Mouse (Mus musculus) cortical plate, adult 2 months (tissue): ENCODE results near the gene Tnfaip2. TPM values are rescaled to one million over a fixed set of nuclear protein-coding genes. Genes with fewer than 3 reads are reported as not detected.

Experiments used
- H3K27ac ChIP-seq: fragments of 200-500 bp; 2 replicates; pipeline ENCODE4 v1.5.1; 2012; ENCODE audit warnings: low read length, control low read depth, inconsistent platforms; ENCODE audit not compliant: insufficient read depth
- H3K4me1 ChIP-seq: fragments of 200-500 bp; 2 replicates; pipeline ENCODE4 v1.6.1; 2011; ENCODE audit warnings: low read length; ENCODE audit not compliant: control insufficient read depth, insufficient read depth
- H3K4me3 ChIP-seq: fragments of 200-500 bp; 2 replicates; pipeline ENCODE4 v1.5.1; 2011; ENCODE audit warnings: mild to moderate bottlenecking, low read length, control low read depth; ENCODE audit not compliant: insufficient read depth
- CTCF ChIP-seq: fragments of 200-500 bp; IDR thresholded peaks from 2 replicates; pipeline ENCODE4 v1.5.1; 2011; ENCODE audit warnings: mild to moderate bottlenecking, control low read depth, low read length; ENCODE audit not compliant: insufficient read depth; ENCODE audit errors: extremely low read depth
- POLR2A ChIP-seq: fragments of 200-500 bp; IDR thresholded peaks from 2 replicates; pipeline ENCODE4 v1.6.1; 2011; ENCODE audit warnings: mild to moderate bottlenecking, low read length, control low read depth; ENCODE audit not compliant: insufficient read depth; ENCODE audit errors: extremely low read depth
- polyA plus RNA-seq: library from polyadenylated mRNA; depleted of rRNA; stranded (reverse); fragments of >200 nt; gene quantifications from 2 replicates; pipeline ENCODE4 v1.2.3, GENCODE M21; 2012

Tnfaip2 gene
- polyA plus RNA-seq, 1 experiment = 0.79 TPM

- Histone ChIP-seq H3K27ac (no peak overlapping the region), H3K4me3 (no peak overlapping the region), H3K4me1 (peaks cover 2% of the 10 kb centered on the region; the same call in 1 of the 2 replicates)
- TF ChIP-seq CTCF (no peak), POLR2A (no peak)
Measured at GRCm38 (mm10) chr12:111454543-111455280, 12.4 kb downstream of the Tnfaip2 start.

DNA sequence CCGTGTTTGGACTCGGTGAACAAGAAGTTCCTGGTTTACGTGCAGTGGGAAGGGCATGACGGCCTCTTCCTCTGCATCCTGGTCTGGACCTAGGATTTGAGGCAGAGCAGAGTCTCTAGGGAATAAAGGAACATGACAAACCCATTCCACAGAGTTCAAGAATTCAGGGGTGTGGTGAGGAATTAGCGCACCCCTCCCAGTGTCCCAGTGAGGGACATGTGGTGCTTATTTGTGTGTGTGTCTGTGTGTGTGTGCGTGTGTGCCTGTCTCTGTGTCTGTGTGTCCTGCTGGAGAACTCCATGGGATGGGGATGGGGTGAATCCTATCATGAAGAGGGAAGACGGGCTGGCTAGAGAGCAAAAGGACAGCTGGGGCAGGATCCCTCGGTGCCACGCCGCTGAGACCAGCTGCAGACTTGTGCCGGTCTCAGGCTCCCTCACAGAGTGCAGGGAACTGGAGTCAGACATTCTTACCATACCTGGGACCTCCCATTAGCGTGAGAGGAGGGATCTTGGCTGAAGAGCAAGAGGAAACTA is 13.1 kb downstream of the Tnfaip2 start:
- Histone ChIP-seq H3K27ac (no peak overlapping the region), H3K4me1 (peaks cover 2% of the 10 kb centered on the region; the same call in 1 of the 2 replicates), H3K4me3 (no peak overlapping the region)
- TF ChIP-seq CTCF = no peak
- no peak for TF ChIP-seq POLR2A

DNA sequence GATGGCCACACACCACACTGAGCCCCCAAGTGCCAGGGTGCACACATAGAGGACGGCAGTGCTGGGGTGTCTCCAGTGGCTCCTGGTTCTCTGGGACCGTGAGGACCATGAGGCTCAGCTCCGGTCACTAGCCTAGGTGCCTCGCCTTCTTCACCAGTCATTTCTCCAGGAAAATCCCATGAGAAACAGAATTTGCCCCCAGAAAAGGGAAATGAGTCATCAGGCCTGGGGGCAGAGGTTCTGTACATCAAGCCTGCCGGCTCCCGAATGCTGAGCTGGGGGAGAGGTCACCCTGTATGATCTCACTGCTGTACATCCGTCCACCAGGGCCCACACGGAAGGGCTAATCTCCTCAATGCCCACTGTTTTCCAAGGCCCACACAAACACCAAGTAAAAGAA is 13.6 kb downstream of the Tnfaip2 start:
- TF ChIP-seq CTCF = no peak
- TF ChIP-seq POLR2A = no peak
- H3K27ac ChIP-seq = no peak overlapping the region
- H3K4me1 ChIP-seq = no peaks in the 10 kb centered on the region
- no peak overlapping the region for H3K4me3 ChIP-seq

GRCm38 (mm10) chr12:111457742-111458141 is 15.5 kb downstream of the Tnfaip2 start:
- no peak for TF ChIP-seq CTCF
- no peak for TF ChIP-seq POLR2A
- H3K4me3 ChIP-seq = no peak overlapping the region
- no peak overlapping the region for H3K27ac ChIP-seq

GRCm38 (mm10) chr12:111463570-111463969 is 21.3 kb downstream of the Tnfaip2 start:
- Histone ChIP-seq H3K4me1 (no peaks in the 10 kb centered on the region), H3K27ac (no peak overlapping the region)
- TF ChIP-seq POLR2A (no peak), CTCF (no peak)

More at GRCm38 (mm10) chr12:111457742-111458141, 15.5 kb downstream of the Tnfaip2 start:
- H3K4me1 ChIP-seq = no peaks in the 10 kb centered on the region

GRCm38 (mm10) chr12:111466369-111466768 is 24.1 kb downstream of the Tnfaip2 start:
- no peak overlapping the region for H3K27ac ChIP-seq
- no peaks in the 10 kb centered on the region for H3K4me1 ChIP-seq
- TF ChIP-seq CTCF = no peak
- TF ChIP-seq POLR2A = no peak
- H3K4me3 ChIP-seq = no peak overlapping the region

More at GRCm38 (mm10) chr12:111463570-111463969, 21.3 kb downstream of the Tnfaip2 start:
- H3K4me3 ChIP-seq = no peak overlapping the region

DNA sequence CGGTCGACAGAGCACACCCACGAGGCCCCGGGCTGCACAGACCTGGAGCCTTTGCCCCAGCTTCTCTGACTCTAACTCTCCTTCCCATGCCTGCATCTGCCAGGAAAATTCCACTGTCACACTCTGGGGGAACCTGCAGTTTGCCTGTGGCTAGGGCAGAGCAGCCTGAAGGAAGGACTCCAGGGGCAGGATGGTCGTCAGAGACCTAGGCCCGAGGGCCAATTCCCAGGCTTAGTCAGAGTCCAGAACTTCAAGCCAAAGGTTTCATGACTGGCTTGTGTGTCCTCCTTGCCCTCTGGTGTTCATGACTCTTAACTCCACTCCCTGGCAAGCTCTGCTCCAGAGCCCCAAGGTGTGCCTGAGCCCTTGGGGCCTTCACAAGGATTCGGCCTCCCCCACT is 25.9 kb downstream of the Tnfaip2 start:
- H3K4me3 ChIP-seq = no peak overlapping the region
- no peaks in the 10 kb centered on the region for H3K4me1 ChIP-seq
- TF ChIP-seq POLR2A (no peak), CTCF (no peak)
- no peak overlapping the region for H3K27ac ChIP-seq

DNA sequence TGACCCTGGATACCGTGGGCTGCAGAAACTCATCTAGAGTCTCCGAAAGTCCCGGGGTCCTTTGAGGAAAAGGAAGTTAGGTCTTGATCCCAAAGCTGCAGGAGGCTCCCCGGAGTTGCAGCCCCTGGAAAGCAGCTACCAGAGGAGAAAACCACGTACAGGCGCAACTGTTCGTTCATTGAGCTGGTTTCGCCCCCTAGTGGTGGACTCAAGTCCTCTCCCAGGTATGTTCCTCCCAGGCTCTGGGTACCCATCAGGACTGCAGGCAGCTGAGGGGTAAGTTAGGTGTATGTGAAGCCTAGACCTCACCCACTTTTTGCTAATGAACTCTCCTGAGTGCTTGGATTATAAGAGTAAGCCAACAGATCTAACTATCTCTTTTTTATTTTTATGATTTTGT is 27.2 kb downstream of the Tnfaip2 start:
- TF ChIP-seq CTCF (peak; percentile 87), POLR2A (no peak)

DNA sequence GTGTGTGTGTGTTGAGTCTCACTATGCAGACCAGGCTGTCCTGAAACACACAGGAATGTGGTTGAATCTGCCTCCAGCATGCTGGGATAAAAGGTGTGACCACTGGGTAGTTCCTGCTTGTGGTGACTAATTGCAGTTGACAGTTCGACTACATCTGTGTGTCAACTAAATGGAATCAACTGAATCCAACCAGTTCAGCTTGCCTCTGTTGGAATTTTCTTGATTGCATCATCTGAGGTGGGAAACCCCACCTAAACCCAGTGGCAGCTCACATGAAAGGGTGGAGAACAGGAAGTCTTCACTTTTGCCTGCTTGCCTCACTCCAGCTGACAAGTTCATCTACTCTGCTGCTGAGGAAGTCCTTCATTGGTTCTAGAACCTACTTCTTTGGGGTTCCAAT is 28.9 kb downstream of the Tnfaip2 start:
- Histone ChIP-seq H3K4me1 (peaks cover 3% of the 10 kb centered on the region; the same call in 1 of the 2 replicates), H3K4me3 (no peak overlapping the region), H3K27ac (no peak overlapping the region)
- TF ChIP-seq CTCF = no peak
- no peak for TF ChIP-seq POLR2A

More for the DNA sequence above, 27.2 kb downstream of the Tnfaip2 start:
- no peak overlapping the region for H3K4me3 ChIP-seq
- no peak overlapping the region for H3K27ac ChIP-seq
- peaks cover 2% of the 10 kb centered on the region; the same call in 1 of the 2 replicates for H3K4me1 ChIP-seq

DNA sequence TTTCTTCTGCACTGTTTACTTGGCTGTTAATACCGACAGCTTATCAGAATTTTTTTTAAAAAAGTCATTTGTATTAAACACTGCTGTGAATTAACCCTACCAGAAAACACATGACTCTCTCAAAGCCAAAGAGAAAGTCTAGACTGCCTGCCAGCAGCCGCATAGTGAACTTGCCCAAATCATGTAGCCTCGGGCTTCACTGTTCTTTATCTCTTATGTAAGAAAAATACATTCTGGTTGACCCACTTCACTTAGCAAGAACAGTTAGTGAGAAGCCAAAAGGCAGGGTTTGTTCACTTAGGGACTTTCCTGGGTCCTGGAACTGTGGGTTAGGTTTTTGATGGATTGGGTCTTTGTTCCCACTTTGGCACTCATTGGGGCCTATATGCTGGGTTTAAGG is 29.5 kb downstream of the Tnfaip2 start:
- H3K27ac ChIP-seq = no peak overlapping the region
- H3K4me3 ChIP-seq = no peak overlapping the region
- no peak for TF ChIP-seq POLR2A
- TF ChIP-seq CTCF = no peak
- H3K4me1 ChIP-seq = peaks cover 3% of the 10 kb centered on the region; the same call in 1 of the 2 replicates
